Mouse (Mus musculus) lung, embryonic 14.5 days (tissue): ENCODE results near the gene Wasl. TPM values are rescaled to one million over a fixed set of nuclear protein-coding genes. Genes with fewer than 3 reads are reported as not detected.

Experiments used
- ATAC-seq: fragments of 200-750 bp; cut with Nextera tagmentation; 2 replicates; pipeline ENCODE4 v1.8.0; 2017; ENCODE audit warnings: mild to moderate bottlenecking, moderate TSS enrichment, moderate library complexity; ENCODE audit not compliant: insufficient read depth
- DNase-seq: peaks from one replicate; pipeline ENCODE4 v3.0.0-alpha.2; 2015
- H3K27ac ChIP-seq: fragments of 300-500 bp; sonication (generic); 2 replicates; pipeline ENCODE4 v1.5.1; 2014; ENCODE audit warnings: low read depth, mild to moderate bottlenecking, moderate library complexity
- H3K27me3 ChIP-seq: fragments of 300-500 bp; sonication (generic); 2 replicates; pipeline ENCODE4 v1.6.1; 2014; ENCODE audit warnings: low read length, control low read depth; ENCODE audit not compliant: insufficient read depth
- H3K36me3 ChIP-seq: fragments of 300-500 bp; sonication (generic); 2 replicates; pipeline ENCODE4 v1.6.1; 2014; ENCODE audit warnings: control low read depth; ENCODE audit not compliant: insufficient read depth
- H3K4me1 ChIP-seq: fragments of 300-500 bp; sonication (generic); 2 replicates; pipeline ENCODE4 v1.6.1; 2014; ENCODE audit warnings: antibody characterized with exemption, control low read depth; ENCODE audit not compliant: insufficient read depth
- H3K4me2 ChIP-seq: fragments of 300-500 bp; sonication (generic); 2 replicates; pipeline ENCODE4 v1.6.1; 2014; ENCODE audit warnings: mild to moderate bottlenecking
- H3K4me3 ChIP-seq: fragments of 300-500 bp; sonication (generic); 2 replicates; pipeline ENCODE4 v1.5.1; 2014; ENCODE audit warnings: low read depth, low read length
- H3K9ac ChIP-seq: fragments of 300-500 bp; sonication (generic); 2 replicates; pipeline ENCODE4 v1.6.1; 2014
- H3K9me3 ChIP-seq: fragments of 300-500 bp; sonication (generic); 2 replicates; pipeline ENCODE4 v1.6.1; 2016; ENCODE audit warnings: low read depth, low read length, control low read depth
- CTCF ChIP-seq: IDR thresholded peaks from 2 replicates; pipeline ENCODE4 v1.5.1; 2016; ENCODE audit warnings: antibody characterized with exemption, low read depth
- WGBS: fragments of 180-500 bp; shearing (Covaris S2); extraction: QIAGEN DNeasy Blood & Tissue Kit; methylation state at CpG from one replicate; pipeline ENCODE4 v1.1.7; 2014; 5-methylcytosine and 5-hydroxymethylcytosine counted together
- polyA plus RNA-seq: library from polyadenylated mRNA; unstranded; fragments of >200 nt; fragmentation: Nextera tagmentation; extraction: Ambion mirVana; gene quantifications from 2 replicates; pipeline ENCODE4 v1.2.1, GENCODE M21; 2014

Wasl gene
- polyA plus RNA-seq, 1 experiment from 2014 or later: 65.2 TPM

- ATAC-seq (no peak), DNase-seq (no peak)
- H3K9me3 ChIP-seq: no peaks in the 10 kb centered on the region
- WGBS: 90% methylated on average over 3 of the region's 3 CpGs
- no peak overlapping the region for H3K27ac ChIP-seq
- H3K36me3 ChIP-seq: 0 out of 2 replicates have a peak, but pooled peaks cover 5% of the 10 kb centered on the region
- no peak overlapping the region for H3K4me3 ChIP-seq
- H3K9ac ChIP-seq: no peak overlapping the region
- no peaks in the 10 kb centered on the region for H3K27me3 ChIP-seq
- H3K4me1 ChIP-seq: no peaks in the 10 kb centered on the region
- TF ChIP-seq CTCF: no peak
- H3K4me2 ChIP-seq: no peak overlapping the region
Measured at GRCm38 (mm10) chr6:24642960-24643359, 21.8 kb downstream of the Wasl start.

- DNase-seq (no peak), ATAC-seq (no peak)
- WGBS: 78% methylated on average over 2 of the region's 2 CpGs
- no peak overlapping the region for H3K9ac ChIP-seq
- H3K4me2 ChIP-seq: no peak overlapping the region
- H3K27me3 ChIP-seq: no peaks in the 10 kb centered on the region
- H3K4me1 ChIP-seq: no peaks in the 10 kb centered on the region
- no peak for TF ChIP-seq CTCF
- H3K4me3 ChIP-seq: no peak overlapping the region
- H3K9me3 ChIP-seq: no peaks in the 10 kb centered on the region
- H3K36me3 ChIP-seq: 0 out of 2 replicates have a peak, but pooled peaks cover 5% of the 10 kb centered on the region
- no peak overlapping the region for H3K27ac ChIP-seq
Measured at GRCm38 (mm10) chr6:24642161-24642560, 22.6 kb downstream of the Wasl start.

GRCm38 (mm10) chr6:24641286-24641685 is 23.5 kb downstream of the Wasl start:
- WGBS: 90% methylated on average over 4 of the region's 4 CpGs
- no peak overlapping the region for H3K4me3 ChIP-seq
- no peak for TF ChIP-seq CTCF
- H3K27ac ChIP-seq: no peak overlapping the region
- ATAC-seq (no peak), DNase-seq (no peak)
- no peaks in the 10 kb centered on the region for H3K9me3 ChIP-seq
- 0 out of 2 replicates have a peak, but pooled peaks cover 5% of the 10 kb centered on the region for H3K36me3 ChIP-seq
- H3K27me3 ChIP-seq: no peaks in the 10 kb centered on the region
- H3K9ac ChIP-seq: no peak overlapping the region
- no peaks in the 10 kb centered on the region for H3K4me1 ChIP-seq
- H3K4me2 ChIP-seq: no peak overlapping the region

GRCm38 (mm10) chr6:24635814-24636213 is 29.0 kb downstream of the Wasl start:
- Histone ChIP-seq H3K36me3 (peaks cover 22% of the 10 kb centered on the region), H3K4me2 (no peak overlapping the region), H3K9me3 (no peaks in the 10 kb centered on the region), H3K27ac (no peak overlapping the region), H3K4me1 (no peaks in the 10 kb centered on the region), H3K4me3 (no peak overlapping the region), H3K9ac (no peak overlapping the region), H3K27me3 (no peaks in the 10 kb centered on the region)
- peak; percentile 62 for DNase-seq
- no peak for TF ChIP-seq CTCF
- WGBS: 79% methylated on average over 2 of the region's 2 CpGs
- ATAC-seq: no peak

- peaks cover 22% of the 10 kb centered on the region for H3K36me3 ChIP-seq
- TF ChIP-seq CTCF: no peak
- DNase-seq (peak; percentile 66), ATAC-seq (peak; percentile 54; the same call in 1 of the 2 replicates)
- no peak overlapping the region for H3K4me3 ChIP-seq
- no peaks in the 10 kb centered on the region for H3K9me3 ChIP-seq
- H3K27me3 ChIP-seq: no peaks in the 10 kb centered on the region
- H3K9ac ChIP-seq: no peak overlapping the region
- H3K4me1 ChIP-seq: no peaks in the 10 kb centered on the region
- H3K4me2 ChIP-seq: no peak overlapping the region
- 70% methylated on average over 3 of the region's 3 CpGs for WGBS
- no peak overlapping the region for H3K27ac ChIP-seq
Measured at GRCm38 (mm10) chr6:24634065-24634464, 30.7 kb downstream of the Wasl start.

- no peak overlapping the region for H3K9ac ChIP-seq
Measured at GRCm38 (mm10) chr6:24632061-24632460, 32.7 kb downstream of the Wasl start.

GRCm38 (mm10) chr6:24628499-24628898 is 36.3 kb downstream of the Wasl start:
- no peak overlapping the region for H3K4me2 ChIP-seq
- no peak for TF ChIP-seq CTCF
- no peak for DNase-seq
- H3K9me3 ChIP-seq: no peaks in the 10 kb centered on the region
- no peak for ATAC-seq
- H3K27me3 ChIP-seq: no peaks in the 10 kb centered on the region
- no peak overlapping the region for H3K9ac ChIP-seq
- H3K36me3 ChIP-seq: peaks cover 33% of the 10 kb centered on the region
- 84% methylated on average over 1 of the region's 1 CpGs for WGBS
- H3K27ac ChIP-seq: no peak overlapping the region
- H3K4me1 ChIP-seq: no peaks in the 10 kb centered on the region
- no peak overlapping the region for H3K4me3 ChIP-seq

More at GRCm38 (mm10) chr6:24632061-24632460, 32.7 kb downstream of the Wasl start:
- 75% methylated on average over 4 of the region's 4 CpGs for WGBS
- ATAC-seq (no peak), DNase-seq (no peak)
- no peaks in the 10 kb centered on the region for H3K4me1 ChIP-seq
- no peak overlapping the region for H3K4me3 ChIP-seq
- H3K36me3 ChIP-seq: peaks cover 22% of the 10 kb centered on the region
- H3K9me3 ChIP-seq: no peaks in the 10 kb centered on the region
- no peak overlapping the region for H3K27ac ChIP-seq
- no peak for TF ChIP-seq CTCF
- H3K4me2 ChIP-seq: no peak overlapping the region
- no peaks in the 10 kb centered on the region for H3K27me3 ChIP-seq
